Mouse (Mus musculus): ENCODE measurements around the gene Tsr2. TPM values are rescaled to one million over a fixed set of nuclear protein-coding genes. Genes with fewer than 3 reads are reported as not detected.
A peak's percentile ranks its signal among the peaks of the same experiment; 100 is the strongest.

The Tsr2 gene
- polyA plus RNA-seq (2015; fragmentation: Nextera tagmentation; extraction: Ambion mirVana) = 40.6 and 41.3 TPM in 2 replicates

- H3K4me2 ChIP-seq = peak within 1 kb of the TSS; percentile 57
- peak within 1 kb of the TSS; percentile 64 for H3K27ac ChIP-seq
- no peaks in the 10 kb centered on the region for H3K36me3 ChIP-seq (replicated peaks)
- H3K4me1 ChIP-seq = peaks cover 10% of the 10 kb centered on the region
- no peaks in the 10 kb centered on the region for H3K27me3 ChIP-seq (replicated peaks)
- ATAC-seq (replicated peaks) = peak; percentile 95
- H3K4me3 ChIP-seq = peak within 1 kb of the TSS; percentile 69
- 28% methylated on average over 35 of the region's 35 CpGs for WGBS
- H3K9ac ChIP-seq = peak within 1 kb of the TSS; percentile 64
- H3K9me3 ChIP-seq = no peaks in the 10 kb centered on the region
Observed at GRCm38 (mm10) chrX:151096171-151097058, at the start of gene Tsr2. Tsr2 (minus strand) TSS chrX:151096543.

DNA sequence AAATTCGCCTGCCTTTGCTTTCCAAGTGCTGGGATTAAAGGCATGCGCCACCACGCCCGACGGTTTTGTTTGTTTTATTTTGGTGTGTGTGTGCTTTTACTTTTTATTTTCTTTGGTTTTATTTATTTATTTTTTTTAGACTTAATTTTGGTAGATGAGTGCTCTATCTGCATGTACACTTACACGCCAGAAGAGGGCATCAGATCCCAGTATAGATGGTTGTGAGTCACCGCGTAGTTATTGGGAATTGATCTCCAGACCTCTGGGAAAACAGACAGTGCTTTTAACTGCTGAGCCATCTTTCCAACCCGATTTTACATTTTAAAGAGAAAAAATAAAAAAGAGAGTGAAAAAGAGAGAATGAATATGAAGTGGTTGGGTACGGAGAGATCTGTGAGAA lies 36.4 kb upstream of the Tsr2 start:
- Histone ChIP-seq H3K4me1 (no peaks in the 10 kb centered on the region), H3K36me3 (replicated peaks) (no peaks in the 10 kb centered on the region), H3K4me2 (no peak overlapping the region), H3K27ac (no peak overlapping the region), H3K27me3 (replicated peaks) (no peaks in the 10 kb centered on the region), H3K9me3 (no peaks in the 10 kb centered on the region), H3K9ac (no peak overlapping the region), H3K4me3 (no peak overlapping the region)
- no peak for ATAC-seq (replicated peaks)
- WGBS = 32% methylated on average over 10 of the region's 10 CpGs

GRCm38 (mm10) chrX:151130493-151130892 lies 34.1 kb upstream of the Tsr2 start:
- no peak overlapping the region for H3K4me3 ChIP-seq
- no peaks in the 10 kb centered on the region for H3K27me3 ChIP-seq (replicated peaks)
- no peak for ATAC-seq (replicated peaks)
- H3K9me3 ChIP-seq = no peaks in the 10 kb centered on the region
- no peaks in the 10 kb centered on the region for H3K4me1 ChIP-seq
- no peaks in the 10 kb centered on the region for H3K36me3 ChIP-seq (replicated peaks)
- WGBS = 89% methylated on average over 3 of the region's 3 CpGs
- no peak overlapping the region for H3K9ac ChIP-seq
- no peak overlapping the region for H3K27ac ChIP-seq
- no peak overlapping the region for H3K4me2 ChIP-seq

- no peak for ATAC-seq (replicated peaks)
- WGBS = 45% methylated on average over 2 of the region's 2 CpGs
- no peak overlapping the region for H3K9ac ChIP-seq
Observed at GRCm38 (mm10) chrX:151123933-151124332, 27.6 kb upstream of the Tsr2 start.

GRCm38 (mm10) chrX:151117432-151117831 lies 21.1 kb upstream of the Tsr2 start:
- no peak for ATAC-seq (replicated peaks)

More at GRCm38 (mm10) chrX:151123933-151124332, 27.6 kb upstream of the Tsr2 start:
- no peak overlapping the region for H3K27ac ChIP-seq
- H3K36me3 ChIP-seq (replicated peaks) = no peaks in the 10 kb centered on the region
- no peaks in the 10 kb centered on the region for H3K27me3 ChIP-seq (replicated peaks)
- H3K4me2 ChIP-seq = no peak overlapping the region
- H3K4me3 ChIP-seq = no peak overlapping the region
- H3K4me1 ChIP-seq = no peaks in the 10 kb centered on the region
- H3K9me3 ChIP-seq = no peaks in the 10 kb centered on the region

GRCm38 (mm10) chrX:151116795-151117194 lies 20.5 kb upstream of the Tsr2 start:
- Histone ChIP-seq H3K9me3 (no peaks in the 10 kb centered on the region), H3K4me2 (no peak overlapping the region), H3K36me3 (replicated peaks) (no peaks in the 10 kb centered on the region), H3K27ac (no peak overlapping the region), H3K4me1 (no peaks in the 10 kb centered on the region), H3K4me3 (no peak overlapping the region), H3K9ac (no peak overlapping the region), H3K27me3 (replicated peaks) (no peaks in the 10 kb centered on the region)
- 12% methylated on average over 7 of the region's 7 CpGs for WGBS
- ATAC-seq (replicated peaks) = peak; percentile 67

More at GRCm38 (mm10) chrX:151117432-151117831, 21.1 kb upstream of the Tsr2 start:
- Histone ChIP-seq H3K27ac (no peak overlapping the region), H3K36me3 (replicated peaks) (no peaks in the 10 kb centered on the region), H3K4me1 (no peaks in the 10 kb centered on the region), H3K9ac (no peak overlapping the region), H3K27me3 (replicated peaks) (no peaks in the 10 kb centered on the region), H3K4me2 (no peak overlapping the region), H3K4me3 (no peak overlapping the region), H3K9me3 (no peaks in the 10 kb centered on the region)
- 15% methylated on average over 2 of the region's 2 CpGs for WGBS

- Histone ChIP-seq H3K9ac (no peak overlapping the region), H3K9me3 (no peaks in the 10 kb centered on the region), H3K4me1 (peaks cover 6% of the 10 kb centered on the region; the same call in 1 of the 2 replicates), H3K4me3 (no peak overlapping the region), H3K27me3 (replicated peaks) (no peaks in the 10 kb centered on the region), H3K36me3 (replicated peaks) (no peaks in the 10 kb centered on the region), H3K4me2 (no peak overlapping the region), H3K27ac (peak overlapping the region; percentile 69)
- 45% methylated on average over 7 of the region's 7 CpGs for WGBS
- ATAC-seq (replicated peaks) = peak; percentile 88
Observed at GRCm38 (mm10) chrX:151107301-151108067, 11.1 kb upstream of the Tsr2 start.

GRCm38 (mm10) chrX:151087418-151087817 lies 8.9 kb downstream of the Tsr2 start:
- Histone ChIP-seq H3K4me1 (no peaks in the 10 kb centered on the region), H3K36me3 (replicated peaks) (peaks cover 5% of the 10 kb centered on the region; the same call in 1 of the 2 replicates), H3K9me3 (no peaks in the 10 kb centered on the region), H3K27me3 (replicated peaks) (no peaks in the 10 kb centered on the region), H3K4me3 (no peak overlapping the region), H3K27ac (no peak overlapping the region), H3K4me2 (no peak overlapping the region), H3K9ac (no peak overlapping the region)
- 79% methylated on average over 1 of the region's 1 CpGs for WGBS
- no peak for ATAC-seq (replicated peaks)

DNA sequence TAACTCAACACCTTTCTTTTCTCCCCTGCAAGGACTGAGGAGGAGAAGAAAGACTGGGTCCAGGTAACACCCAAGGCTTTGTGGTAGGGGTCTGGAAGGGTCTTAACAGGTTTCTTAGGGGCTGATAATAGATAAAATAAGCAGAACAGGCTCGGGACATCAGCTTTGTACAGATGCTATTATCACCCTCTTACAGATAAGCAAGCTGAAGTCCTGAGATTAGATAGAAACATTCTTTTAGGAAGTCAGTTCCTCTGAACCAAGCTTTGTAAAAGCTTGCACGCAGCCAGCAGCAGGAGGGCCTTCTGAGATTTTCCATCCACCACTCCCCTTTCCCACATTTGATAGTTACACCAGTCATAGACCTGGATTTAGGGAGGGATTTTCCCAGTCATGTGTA lies 10.7 kb downstream of the Tsr2 start:
- H3K9ac ChIP-seq = no peak overlapping the region
- no peaks in the 10 kb centered on the region for H3K4me1 ChIP-seq
- no peaks in the 10 kb centered on the region for H3K27me3 ChIP-seq (replicated peaks)
- peaks cover 5% of the 10 kb centered on the region; the same call in 1 of the 2 replicates for H3K36me3 ChIP-seq (replicated peaks)
- ATAC-seq (replicated peaks) = no peak
- no peak overlapping the region for H3K4me3 ChIP-seq
- H3K4me2 ChIP-seq = no peak overlapping the region
- WGBS = 92% methylated on average over 2 of the region's 2 CpGs
- H3K27ac ChIP-seq = no peak overlapping the region
- no peaks in the 10 kb centered on the region for H3K9me3 ChIP-seq

- no peak overlapping the region for H3K9ac ChIP-seq
- no peak overlapping the region for H3K4me3 ChIP-seq
- 52% methylated on average over 4 of the region's 4 CpGs for WGBS
- H3K27me3 ChIP-seq (replicated peaks) = no peaks in the 10 kb centered on the region
- no peak overlapping the region for H3K27ac ChIP-seq
- H3K9me3 ChIP-seq = no peaks in the 10 kb centered on the region
- no peak overlapping the region for H3K4me2 ChIP-seq
- H3K36me3 ChIP-seq (replicated peaks) = peaks cover 3% of the 10 kb centered on the region; the same call in 1 of the 2 replicates
- ATAC-seq (replicated peaks) = no peak
- H3K4me1 ChIP-seq = no peaks in the 10 kb centered on the region
Observed at GRCm38 (mm10) chrX:151076941-151077485, 19.3 kb downstream of the Tsr2 start.

DNA sequence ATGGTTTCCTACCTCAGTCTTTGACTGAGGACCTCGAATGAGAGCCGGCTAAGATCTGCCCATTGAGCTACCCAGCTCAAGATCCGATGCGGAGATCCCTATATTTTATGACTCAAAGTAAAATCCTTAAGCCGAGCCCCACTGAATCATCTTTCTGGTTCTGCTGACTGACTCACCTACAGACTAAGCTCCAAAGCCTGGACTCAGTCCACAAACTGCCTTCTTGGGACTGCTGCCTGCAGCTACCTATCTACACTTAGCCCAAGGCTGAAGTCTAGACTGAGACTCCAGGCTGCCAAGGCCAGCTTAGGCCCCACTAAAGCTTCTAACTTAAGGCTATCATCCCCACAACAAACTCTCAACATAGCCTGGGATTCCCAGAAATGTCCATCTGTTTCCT lies 20.3 kb downstream of the Tsr2 start:
- no peak overlapping the region for H3K4me2 ChIP-seq
- WGBS = 98% methylated on average over 5 of the region's 5 CpGs
- H3K9ac ChIP-seq = no peak overlapping the region
- H3K4me1 ChIP-seq = no peaks in the 10 kb centered on the region
- no peak overlapping the region for H3K4me3 ChIP-seq
- no peak for ATAC-seq (replicated peaks)
- H3K9me3 ChIP-seq = no peaks in the 10 kb centered on the region
- H3K36me3 ChIP-seq (replicated peaks) = peaks cover 3% of the 10 kb centered on the region; the same call in 1 of the 2 replicates
- no peaks in the 10 kb centered on the region for H3K27me3 ChIP-seq (replicated peaks)
- no peak overlapping the region for H3K27ac ChIP-seq

GRCm38 (mm10) chrX:151067876-151068275 lies 28.5 kb downstream of the Tsr2 start:
- Histone ChIP-seq H3K4me3 (no peak overlapping the region), H3K9me3 (no peaks in the 10 kb centered on the region), H3K27me3 (replicated peaks) (no peaks in the 10 kb centered on the region), H3K27ac (no peak overlapping the region), H3K9ac (no peak overlapping the region), H3K4me2 (no peak overlapping the region), H3K4me1 (no peaks in the 10 kb centered on the region), H3K36me3 (replicated peaks) (no peaks in the 10 kb centered on the region)
- WGBS = 95% methylated on average over 5 of the region's 5 CpGs
- no peak for ATAC-seq (replicated peaks)

Data from midbrain, embryonic 15.5 days (tissue).